Mouse (Mus musculus) MEL (cell line): ENCODE results near the gene Msmo1. TPM values are rescaled to one million over a fixed set of nuclear protein-coding genes. Genes with fewer than 3 reads are reported as not detected.

Experiments used
- DNase-seq: peaks from one replicate; pipeline ENCODE4 v3.0.0; 2011; ENCODE audit warnings: low read depth, low spot score
- H3K27ac ChIP-seq: 2 replicates; pipeline ENCODE4 v1.5.1; 2012; ENCODE audit warnings: low read depth, mild to moderate bottlenecking, control low read depth, low read length, moderate library complexity; ENCODE audit not compliant: control insufficient read depth
- H3K27me3 ChIP-seq, 2 experiments: fragments of 150-350 bp in 1 of 2; sonication (generic) in 1 of 2; 2 replicates each; pipeline ENCODE4 v1.6.1; 2012; ENCODE audit warnings: low read length in 2 of 2, mild to moderate bottlenecking in 2 of 2, improper control_type of control experiment in 1 of 2, moderate library complexity in 1 of 2; ENCODE audit not compliant: insufficient read depth in 2 of 2, control insufficient read depth in 1 of 2
- H3K36me3 ChIP-seq, 2 experiments: 2 replicates each; pipeline ENCODE4 v1.6.1; 2012 to 2014; ENCODE audit warnings: low read length in 2 of 2, improper control_type of control experiment in 1 of 2, inconsistent platforms in 1 of 2, mild to moderate bottlenecking in 1 of 2; ENCODE audit not compliant: insufficient read depth in 2 of 2, control insufficient read depth in 1 of 2
- H3K4me1 ChIP-seq, 2 experiments: fragments of 150-350 bp in 1 of 2; sonication (generic) in 1 of 2; 2 replicates each; pipeline ENCODE4 v1.6.1; 2012; ENCODE audit warnings: low read length in 2 of 2, improper control_type of control experiment in 1 of 2, mild to moderate bottlenecking in 1 of 2; ENCODE audit not compliant: insufficient read depth in 2 of 2, control insufficient read depth in 1 of 2
- H3K4me3 ChIP-seq, 2 experiments: fragments of 150-350 bp in 1 of 2; sonication (generic) in 1 of 2; 2 replicates each; pipeline ENCODE4 v1.5.1; 2012; ENCODE audit warnings: low read depth in 2 of 2, low read length in 2 of 2, mild to moderate bottlenecking in 2 of 2, moderate library complexity in 2 of 2, control low read depth in 1 of 2, improper control_type of control experiment in 1 of 2; ENCODE audit not compliant: control insufficient read depth in 1 of 2, insufficient read depth in 1 of 2
- H3K79me2 ChIP-seq: 2 replicates; pipeline ENCODE4 v1.6.1; 2012; ENCODE audit warnings: mild to moderate bottlenecking, low read length, moderate library complexity; ENCODE audit not compliant: control insufficient read depth, poor library complexity, insufficient read depth
- H3K9ac ChIP-seq: 2 replicates; pipeline ENCODE4 v1.6.1; 2012; ENCODE audit warnings: low read depth, mild to moderate bottlenecking, control low read depth, low read length, moderate library complexity; ENCODE audit not compliant: control insufficient read depth, poor library complexity, severe bottlenecking
- H3K9me3 ChIP-seq: fragments of 150-350 bp; sonication (generic); replicated peaks from 2 replicates; pipeline ENCODE4 v1.6.1; 2012; ENCODE audit warnings: mild to moderate bottlenecking, low read length, improper control_type of control experiment, moderate library complexity; ENCODE audit not compliant: insufficient read depth
- NRF1 ChIP-seq: IDR thresholded peaks from 2 replicates; pipeline ENCODE4 v1.6.1; 2014; ENCODE audit warnings: low read depth, mild to moderate bottlenecking, inconsistent platforms, low read length, improper control_type of control experiment, moderate library complexity; ENCODE audit not compliant: poor library complexity, insufficient read depth, severe bottlenecking
- POLR2AphosphoS2 ChIP-seq: IDR thresholded peaks from 2 replicates; pipeline ENCODE4 v1.6.1; 2011; ENCODE audit warnings: low read length, improper control_type of control experiment
- TBP ChIP-seq: IDR thresholded peaks from 2 replicates; pipeline ENCODE4 v1.8.0; 2011; ENCODE audit warnings: low read depth, low read length, improper control_type of control experiment
- polyA plus RNA-seq, 2 experiments: library from polyadenylated mRNA; stranded (reverse) in 1 of 2; unstranded in 1 of 2; fragments of >175 nt in 1 of 2; fragments of >200 nt in 1 of 2; gene quantifications; 2 replicates each; pipeline versions ENCODE4 v1.2.1 to v1.2.4; 2012; ENCODE audit warnings: low replicate concordance in 2 of 2, low read depth in 1 of 2; ENCODE audit not compliant: insufficient read length in 2 of 2, insufficient read depth in 1 of 2, missing spikeins in 1 of 2
- total RNA-seq: library from RNA; depleted of rRNA; stranded (reverse); fragments of 300-350 nt; gene quantifications from 2 replicates; pipeline ENCODE4 v1.2.3, GENCODE M21; 2012; rRNA removed

Msmo1 gene
- total and polyA plus RNA-seq, 3 experiments = 13.8 to 22.1 TPM; not detected in 1

- no peaks in the 10 kb centered on the region; a peak in 1 of 4 replicates for H3K27me3 ChIP-seq
- H3K27ac ChIP-seq = no peak overlapping the region
- H3K4me1 ChIP-seq = no peaks in the 10 kb centered on the region
- H3K9me3 ChIP-seq = no peaks in the 10 kb centered on the region
- TF ChIP-seq NRF1 (no peak), POLR2AphosphoS2 (no peak), TBP (no peak)
- H3K36me3 ChIP-seq = no peaks in the 10 kb centered on the region
- no peak overlapping the region for H3K9ac ChIP-seq
- DNase-seq = no peak
- H3K79me2 ChIP-seq = no peaks in the 10 kb centered on the region
- H3K4me3 ChIP-seq = no peak overlapping the region
These were observed 61.7 kb downstream of the Msmo1 start for GRCm38 (mm10) chr8:64671937-64672336.

Other genes with a start within 250 kb of the Msmo1 start
- gene Cpe, start 40.7 kb downstream of the Msmo1 start, total RNA-seq = not detected in 2 replicates
- not detected for gene Cpe, start 40.7 kb downstream of the Msmo1 start, polyA plus RNA-seq
- 11.1 and 12.1 TPM in 2 replicates for gene Klhl2, start 116.2 kb upstream of the Msmo1 start, total RNA-seq
- gene Klhl2, start 116.2 kb upstream of the Msmo1 start, polyA plus RNA-seq = 10 to 100 TPM in 1 of 2 experiments, not detected in 1; 11.5 TPM
- gene Tmem192, start 213.4 kb upstream of the Msmo1 start, total RNA-seq = 6.3 and 7.0 TPM in 2 replicates
- gene Tmem192, start 213.4 kb upstream of the Msmo1 start, polyA plus RNA-seq = 10 to 100 TPM in 1 of 2 experiments, not detected in 1; 24.9 TPM